Mouse (Mus musculus) stomach, postnatal 0 days (tissue): Measurements from ENCODE around the gene S100a16.

Source experiments
- CTCF ChIP-seq: IDR thresholded peaks from 2 replicates; pipeline ENCODE4 v1.5.1; 2016; ENCODE audit warnings: antibody characterized with exemption, low read depth, mild to moderate bottlenecking, moderate library complexity
- EP300 ChIP-seq: optimal IDR thresholded peaks from 2 replicates; pipeline ENCODE3; 2016; ENCODE audit warnings: antibody characterized with exemption

DNA sequence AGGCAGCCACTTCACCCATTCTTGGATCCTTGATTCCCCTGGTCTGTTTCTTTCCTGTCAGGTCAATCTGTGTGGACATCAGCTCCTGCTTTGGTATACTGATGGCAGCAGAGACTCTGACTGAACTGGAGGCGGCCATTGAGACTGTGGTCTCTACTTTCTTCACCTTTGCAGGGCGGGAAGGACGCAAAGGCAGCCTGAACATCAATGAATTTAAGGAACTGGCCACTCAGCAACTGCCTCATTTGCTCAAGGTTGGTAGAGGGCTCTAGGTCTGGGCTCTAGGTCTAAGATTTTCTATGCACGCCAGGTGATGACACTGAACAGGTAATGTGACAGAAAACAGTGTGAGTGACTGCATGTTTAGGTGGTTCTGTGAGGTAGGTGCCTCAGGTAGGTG, 21.3 kb upstream of the S100a16 start:
- TF ChIP-seq CTCF, result no peak
- no peak for TF ChIP-seq EP300
